Mouse (Mus musculus) kidney, embryonic 14.5 days (tissue): ENCODE data around the gene 6430548M08Rik. TPM values are rescaled to one million over a fixed set of nuclear protein-coding genes. Genes with fewer than 3 reads are reported as not detected.

Source experiments
- ATAC-seq: fragments of 200-750 bp; cut with Nextera tagmentation; 2 replicates; pipeline ENCODE4 v1.8.0; 2017; ENCODE audit warnings: moderate number of reproducible peaks, mild to moderate bottlenecking, moderate TSS enrichment, moderate library complexity; ENCODE audit not compliant: low FRiP score, low TSS enrichment
- H3K27ac ChIP-seq: fragments of 300-500 bp; sonication (generic); 2 replicates; pipeline ENCODE4 v1.5.1; 2014; ENCODE audit warnings: low read depth, mild to moderate bottlenecking, low read length, moderate library complexity, mixed read lengths
- H3K27me3 ChIP-seq: fragments of 300-500 bp; sonication (generic); 2 replicates; pipeline ENCODE4 v1.6.1; 2014; ENCODE audit warnings: mild to moderate bottlenecking, low read length; ENCODE audit not compliant: control insufficient read depth, insufficient read depth
- H3K36me3 ChIP-seq: fragments of 300-500 bp; sonication (generic); 2 replicates; pipeline ENCODE4 v1.6.1; 2014; ENCODE audit warnings: low read length, mixed read lengths; ENCODE audit not compliant: control insufficient read depth, insufficient read depth
- H3K4me1 ChIP-seq: fragments of 300-500 bp; sonication (generic); 2 replicates; pipeline ENCODE4 v1.6.1; 2014; ENCODE audit warnings: low read length, mixed read lengths; ENCODE audit not compliant: control insufficient read depth, insufficient read depth
- H3K4me2 ChIP-seq: fragments of 300-500 bp; sonication (generic); replicated peaks from 2 replicates; pipeline ENCODE4 v1.6.1; 2014; ENCODE audit warnings: low read depth, mild to moderate bottlenecking, low read length
- H3K4me3 ChIP-seq: fragments of 300-500 bp; sonication (generic); 2 replicates; pipeline ENCODE4 v1.5.1; 2014; ENCODE audit warnings: mild to moderate bottlenecking, low read length
- H3K9ac ChIP-seq: fragments of 300-500 bp; sonication (generic); 2 replicates; pipeline ENCODE4 v1.6.1; 2014; ENCODE audit warnings: low read depth, mild to moderate bottlenecking, low read length, moderate library complexity
- H3K9me3 ChIP-seq: fragments of 300-500 bp; sonication (generic); 2 replicates; pipeline ENCODE4 v1.6.1; 2016; ENCODE audit warnings: low read length; ENCODE audit not compliant: control insufficient read depth
- WGBS: fragments of 180-500 bp; shearing (Covaris S2); extraction: QIAGEN DNeasy Blood & Tissue Kit; methylation state at CpG from one replicate; pipeline ENCODE4 v1.1.7; 2014; 5-methylcytosine and 5-hydroxymethylcytosine counted together
- polyA plus RNA-seq: library from polyadenylated mRNA; unstranded; fragments of >200 nt; fragmentation: Nextera tagmentation; extraction: Ambion mirVana; gene quantifications from 2 replicates; pipeline ENCODE4 v1.2.1, GENCODE M21; 2014

6430548M08Rik gene
- polyA plus RNA-seq, 1 experiment from 2014 or later: 3.9 TPM

DNA sequence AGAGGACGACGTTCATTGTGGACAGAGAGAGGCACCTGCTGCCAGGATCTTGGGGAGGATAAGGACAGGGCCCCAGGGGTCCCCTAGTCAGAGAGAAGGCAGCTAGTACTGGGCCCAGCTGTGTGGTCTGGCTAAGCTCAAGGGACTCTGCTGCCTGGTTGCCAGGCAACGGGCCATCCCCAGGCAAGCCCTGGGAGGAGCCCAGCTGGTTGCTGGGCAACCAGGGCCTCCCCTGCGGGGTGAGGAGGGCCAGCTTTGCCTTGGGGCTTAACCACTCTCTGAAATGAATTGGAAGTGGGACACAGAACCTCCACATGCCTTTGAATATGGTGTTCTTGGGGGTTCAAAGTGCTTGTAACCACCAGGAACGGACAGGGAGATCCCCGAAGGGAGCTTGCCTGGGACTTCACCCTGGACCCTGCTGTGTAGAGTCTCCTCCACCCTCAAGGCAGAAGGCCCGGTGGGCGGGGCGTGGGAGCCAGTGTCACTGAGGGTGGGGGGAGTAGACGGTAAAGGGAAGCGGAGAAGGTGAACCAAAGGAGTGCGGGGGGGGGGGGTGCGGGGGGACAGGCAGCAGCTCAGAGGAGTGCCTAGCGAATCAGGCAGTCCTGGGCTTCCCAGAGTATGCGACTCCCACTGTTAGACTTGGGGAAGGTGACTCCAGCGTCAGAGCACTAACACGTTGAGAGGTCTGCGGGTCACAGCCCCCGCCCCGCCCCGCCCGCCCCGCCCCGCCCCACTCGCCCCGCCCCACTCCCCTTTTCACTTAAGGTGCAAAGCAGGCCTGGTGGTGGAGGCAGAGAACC is 63.6 kb downstream of the 6430548M08Rik start, which contains the start of gene Fam92b:
Gene Fam92b (minus strand): TSS at position 149 of the 806 bp plus-strand sequence.
- Histone ChIP-seq H3K27me3 (peaks cover 7% of the 10 kb centered on the region), H3K4me3 (no peak within 1 kb of the TSS; the same call in 1 of the 2 replicates), H3K9ac (no peak within 1 kb of the TSS), H3K36me3 (no peaks in the 10 kb centered on the region), H3K27ac (no peak within 1 kb of the TSS), H3K4me2 (peak within 1 kb of the TSS; percentile 36), H3K4me1 (peaks cover 23% of the 10 kb centered on the region), H3K9me3 (no peaks in the 10 kb centered on the region)
- 2% methylated on average over 23 of the region's 26 CpGs for WGBS
- peak; percentile 83 for ATAC-seq

- 6% methylated on average over 10 of the region's 10 CpGs for WGBS
- Histone ChIP-seq H3K27me3 (peaks cover 7% of the 10 kb centered on the region), H3K9ac (no peak overlapping the region), H3K4me2 (no peak overlapping the region), H3K27ac (no peak overlapping the region), H3K36me3 (no peaks in the 10 kb centered on the region), H3K9me3 (no peaks in the 10 kb centered on the region), H3K4me1 (peaks cover 23% of the 10 kb centered on the region), H3K4me3 (no peak overlapping the region)
- ATAC-seq: no peak
Observed at GRCm38 (mm10) chr8:120178124-120178514, 64.2 kb downstream of the 6430548M08Rik start.

DNA sequence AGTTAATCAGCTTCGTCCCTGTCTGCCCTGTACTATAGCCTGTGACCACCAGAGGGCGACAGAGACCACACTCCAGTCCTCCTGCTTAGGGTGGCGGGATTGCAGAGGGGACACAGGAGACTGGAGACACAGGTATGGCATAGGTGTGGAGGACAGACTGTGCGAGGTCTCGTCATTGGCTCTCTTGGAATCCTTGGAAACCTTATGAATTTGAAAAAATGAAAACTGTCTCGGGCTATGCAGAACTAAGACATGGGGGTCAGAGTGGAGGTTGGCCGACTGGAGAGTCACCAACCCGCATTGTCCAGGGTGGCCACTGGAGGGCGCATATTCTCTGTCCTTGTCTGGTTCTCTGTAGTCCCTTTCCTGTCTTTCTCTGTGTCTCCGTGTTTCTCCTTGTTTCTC is 65.1 kb downstream of the 6430548M08Rik start:
- Histone ChIP-seq H3K36me3 (no peaks in the 10 kb centered on the region), H3K4me1 (peaks cover 23% of the 10 kb centered on the region), H3K27ac (no peak overlapping the region), H3K4me2 (peak overlapping the region; percentile 41), H3K9me3 (no peaks in the 10 kb centered on the region), H3K9ac (no peak overlapping the region), H3K27me3 (peaks cover 6% of the 10 kb centered on the region), H3K4me3 (no peak overlapping the region)
- WGBS: 0% methylated on average over 10 of the region's 10 CpGs
- ATAC-seq: peak; percentile 58

DNA sequence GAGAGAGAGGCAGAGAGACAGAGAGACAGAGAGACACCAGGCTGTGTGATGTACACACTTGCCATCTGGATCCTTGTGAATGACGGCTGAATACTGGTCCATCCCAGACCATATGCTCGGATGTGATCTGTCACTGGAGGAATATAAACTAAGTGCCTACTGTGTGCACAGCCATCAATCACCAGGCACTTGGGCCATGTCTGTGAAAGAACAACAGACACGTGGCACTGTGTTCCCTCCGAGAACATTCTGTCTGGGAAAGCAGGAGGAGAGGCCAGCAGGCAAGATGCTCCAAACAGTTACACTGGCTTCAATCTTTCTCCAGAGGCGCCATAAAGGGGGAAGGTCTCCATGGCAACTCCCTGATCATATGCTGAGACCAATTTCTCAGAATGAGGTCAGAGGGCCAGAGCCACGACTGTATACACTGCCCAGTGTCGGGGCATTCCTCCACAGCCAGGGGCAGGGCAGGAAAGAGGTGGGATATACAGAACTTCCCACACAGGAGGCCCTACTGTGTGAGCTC is 66.6 kb downstream of the 6430548M08Rik start:
- Histone ChIP-seq H3K4me2 (no peak overlapping the region), H3K27ac (no peak overlapping the region), H3K4me1 (peaks cover 38% of the 10 kb centered on the region), H3K4me3 (no peak overlapping the region), H3K9ac (no peak overlapping the region), H3K9me3 (no peaks in the 10 kb centered on the region), H3K36me3 (no peaks in the 10 kb centered on the region), H3K27me3 (peaks cover 4% of the 10 kb centered on the region; the same call in 1 of the 2 replicates)
- WGBS: 56% methylated on average over 7 of the region's 7 CpGs
- ATAC-seq: no peak

GRCm38 (mm10) chr8:120181274-120181673 is 67.3 kb downstream of the 6430548M08Rik start:
- no peaks in the 10 kb centered on the region for H3K36me3 ChIP-seq
- H3K27me3 ChIP-seq: peaks cover 3% of the 10 kb centered on the region; the same call in 1 of the 2 replicates
- no peak overlapping the region for H3K27ac ChIP-seq
- H3K4me2 ChIP-seq: no peak overlapping the region
- no peak overlapping the region for H3K9ac ChIP-seq
- H3K9me3 ChIP-seq: no peaks in the 10 kb centered on the region
- peaks cover 46% of the 10 kb centered on the region for H3K4me1 ChIP-seq
- no peak for ATAC-seq
- WGBS: 81% methylated on average over 5 of the region's 5 CpGs
- no peak overlapping the region for H3K4me3 ChIP-seq

GRCm38 (mm10) chr8:120181861-120182414 is 68.0 kb downstream of the 6430548M08Rik start:
- Histone ChIP-seq H3K9me3 (no peaks in the 10 kb centered on the region), H3K36me3 (no peaks in the 10 kb centered on the region), H3K27ac (no peak overlapping the region), H3K9ac (no peak overlapping the region), H3K4me3 (no peak overlapping the region), H3K27me3 (no peaks in the 10 kb centered on the region), H3K4me1 (peaks cover 44% of the 10 kb centered on the region), H3K4me2 (no peak overlapping the region)
- no peak for ATAC-seq
- 75% methylated on average over 4 of the region's 4 CpGs for WGBS

DNA sequence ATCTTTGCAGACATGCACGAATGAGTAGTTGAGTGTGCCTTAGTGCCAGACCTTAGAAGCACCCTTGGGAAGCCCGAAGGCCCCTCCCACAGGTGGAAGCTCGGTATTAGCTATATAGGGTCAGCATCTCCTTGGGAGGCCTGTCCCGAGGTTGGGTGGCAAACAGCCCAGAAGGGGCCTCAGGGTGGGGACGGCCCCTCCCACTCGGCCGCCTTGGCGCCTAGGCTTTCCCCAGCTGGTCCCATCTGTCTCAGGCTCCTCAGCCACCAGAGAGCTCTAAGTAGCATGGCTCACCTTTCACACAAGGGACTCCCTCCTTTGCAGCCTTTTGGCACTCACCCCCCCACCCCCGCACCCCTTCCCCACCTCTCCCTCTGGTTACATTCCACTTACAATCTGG is 70.4 kb downstream of the 6430548M08Rik start:
- no peak overlapping the region for H3K4me2 ChIP-seq
- WGBS: 13% methylated on average over 8 of the region's 9 CpGs
- H3K9ac ChIP-seq: no peak overlapping the region

GRCm38 (mm10) chr8:120184850-120185792 is 71.2 kb downstream of the 6430548M08Rik start:
- H3K9ac ChIP-seq: peak overlapping the region; percentile 18; the same call in 1 of the 2 replicates
- peak overlapping the region; percentile 65; the same call in 1 of the 2 replicates for H3K27ac ChIP-seq
- H3K9me3 ChIP-seq: no peaks in the 10 kb centered on the region
- WGBS: 22% methylated on average over 17 of the region's 17 CpGs
- H3K4me3 ChIP-seq: no peak overlapping the region
- H3K27me3 ChIP-seq: no peaks in the 10 kb centered on the region
- ATAC-seq: peak; percentile 20; the same call in 1 of the 2 replicates
- peaks cover 39% of the 10 kb centered on the region for H3K4me1 ChIP-seq
- no peaks in the 10 kb centered on the region for H3K36me3 ChIP-seq
- H3K4me2 ChIP-seq: no peak overlapping the region

More for the DNA sequence above, 70.4 kb downstream of the 6430548M08Rik start:
- no peaks in the 10 kb centered on the region for H3K27me3 ChIP-seq
- ATAC-seq: peak; percentile 53
- H3K9me3 ChIP-seq: no peaks in the 10 kb centered on the region
- H3K36me3 ChIP-seq: no peaks in the 10 kb centered on the region
- H3K4me1 ChIP-seq: peaks cover 32% of the 10 kb centered on the region
- no peak overlapping the region for H3K4me3 ChIP-seq
- no peak overlapping the region for H3K27ac ChIP-seq
